Mouse (Mus musculus): ENCODE data around the gene Carmil1.

GRCm38 (mm10) chr13:24094825-24095547, 185.6 kb downstream of the Carmil1 start:
- TF ChIP-seq POLR2A (IDR thresholded peaks at IDR 0.05; ENCODE audit: insufficient read length, low read depth) (no peak), MAX (IDR thresholded peaks at IDR 0.05; ENCODE audit: low read depth) (no peak), MYOD1 (IDR thresholded peaks at IDR 0.05; ENCODE audit: control insufficient read depth in 1 of 3, insufficient read length in 2 of 3, low read depth in 2 of 3) (no peak), USF1 (IDR thresholded peaks at IDR 0.05; ENCODE audit: low read depth) (no peak), POLR2AphosphoS2 (IDR thresholded peaks at IDR 0.05; ENCODE audit: insufficient read length, low read depth) (no peak), TCF12 (IDR thresholded peaks at IDR 0.05; ENCODE audit: insufficient read depth, poor library complexity, severe bottlenecking) (no peak), MYOG (IDR thresholded peaks at IDR 0.05; ENCODE audit: control insufficient read depth in 1 of 3, insufficient read depth in 1 of 3, insufficient read length in 2 of 3, low read depth in 2 of 3) (no peak), TCF3 (IDR thresholded peaks at IDR 0.05; ENCODE audit: insufficient read length, low read depth) (no peak)

Measured in myocyte (in vitro differentiated cells).